In genomic region chr15:67557304-67557703, GRCm38 (mm10) we compare ENCODE assay signal across 24 mouse cellular contexts.
DNase-seq lines count a peak whose midpoint lies in the region; ATAC-seq and TF ChIP-seq lines count a peak whose summit lies in the region.
"Had no signal": no experiment of that assay in that cellular context is flagged by ENCODE, and none has a peak within 500 bp of the region (broad histone marks: within the 10 kb centered on the region; RNA-seq: fewer than 3 reads in every experiment).

No protein-coding gene starts in this region.

- H3K27me3 ChIP-seq in CH12.LX (replicated peaks): no peaks in the 10 kb centered on the region
- H3K27me3 ChIP-seq in MEL (ENCODE audit: control insufficient read depth in 1 of 2, insufficient read depth in 2 of 2, low read length in 2 of 2): no peaks in the 10 kb centered on the region; a peak in 2 of 4 replicates
- no peaks in the 10 kb centered on the region for H3K27me3 ChIP-seq in hindbrain, embryonic 14.5 days (ENCODE audit: control insufficient read depth, insufficient read depth, low read length)
- no peaks in the 10 kb centered on the region for H3K27me3 ChIP-seq in liver, postnatal 0 days (ENCODE audit: insufficient read depth, low read length)

- in situ Hi-C loops in CH12.LX (cut with MboI; ENCODE audit: low pct_ligation_motif_present, low pct_unique_long_range_greater_than_20kb, low sequenced_read_pairs) (no loop called here), ES-E14 (cut with MboI; ENCODE audit: low sequenced_read_pairs in 2 of 2, unreplicated experiment in 2 of 2) (no loop called here)

- peaks cover 0 to 14% of the 10 kb centered on the region in 2 experiments; a peak in 2 of 4 replicates for H3K4me1 ChIP-seq in CH12.LX (ENCODE audit: control insufficient read depth in 1 of 2, insufficient read depth in 2 of 2)
- H3K4me1 ChIP-seq in ES-E14 (ENCODE audit: control insufficient read depth in 2 of 2, insufficient read depth in 2 of 2, low read length in 2 of 2, poor library complexity in 1 of 2): no peaks in the 10 kb centered on the region
- H3K4me1 ChIP-seq in MEL (ENCODE audit: control insufficient read depth in 1 of 2, insufficient read depth in 2 of 2, low read length in 2 of 2): no peaks in the 10 kb centered on the region
- H3K4me1 ChIP-seq in embryonic fibroblast, embryonic 13.5 days (ENCODE audit: control insufficient read depth, insufficient read depth, low read length): no peaks in the 10 kb centered on the region
- no peaks in the 10 kb centered on the region for H3K4me1 ChIP-seq in hindbrain, embryonic 14.5 days (replicated peaks; ENCODE audit: control insufficient read depth, insufficient read depth, low read length)
- H3K4me1 ChIP-seq in liver, postnatal 0 days (ENCODE audit: insufficient read depth): no peaks in the 10 kb centered on the region

- no peak for TF ChIP-seq RAD21 in CH12.LX (IDR thresholded peaks at IDR 0.05; ENCODE audit: low read depth, low read length)
- no peak for TF ChIP-seq RAD21 in MEL (IDR thresholded peaks at IDR 0.05; ENCODE audit: low read depth, low read length)

- no peak for TF ChIP-seq EP300 in CH12.LX (IDR thresholded peaks at IDR 0.05; ENCODE audit: low read length)
- no peak for TF ChIP-seq EP300 in MEL (IDR thresholded peaks at IDR 0.05; ENCODE audit: low read depth in 1 of 2, low read length in 2 of 2)
- TF ChIP-seq EP300 in liver, postnatal 0 days (IDR thresholded peaks at IDR 0.05; ENCODE audit: low read depth): no peak

- no peak for DNase-seq in CH12.LX (ENCODE audit: extremely low read depth)
- DNase-seq in ES-E14 (ENCODE audit: low read depth, low spot score): no peak
- no peak for DNase-seq in MEL (ENCODE audit: low read depth, low spot score)
- DNase-seq in hindbrain, embryonic 14.5 days (ENCODE audit: low spot score): no peak
- DNase-seq in liver, postnatal 0 days: no peak
- no peak for DNase-seq in cerebellum, adult 18-20 months
- DNase-seq: adrenal gland, adult 2 months; adrenal gland, adult 8-10 months; adrenal gland, postnatal 10 days; adrenal gland, postnatal 14 days; adrenal gland, postnatal 25 days; adrenal gland, postnatal 36 days; B cell, adult 2 months; cerebellum, adult 11 months; cerebellum, adult 11-12 months; cerebellum, adult 2 months; cerebellum, adult 8-10 months; cerebellum, adult 9-10 months had no signal

- H3K9me3 ChIP-seq in CH12.LX (replicated peaks; ENCODE audit: low read length) (no peaks in the 10 kb centered on the region), ES-E14 (ENCODE audit: control insufficient read depth, insufficient read depth, low read depth, low read length) (no peaks in the 10 kb centered on the region), MEL (replicated peaks; ENCODE audit: insufficient read depth, low read length) (no peaks in the 10 kb centered on the region)
- no peaks in the 10 kb centered on the region for H3K9me3 ChIP-seq in hindbrain, embryonic 14.5 days (ENCODE audit: control insufficient read depth, low read length)
- H3K9me3 ChIP-seq in liver, postnatal 0 days (ENCODE audit: low read length): no peaks in the 10 kb centered on the region
- H3K9me3 ChIP-seq: G1E had no signal

- TF ChIP-seq CTCF in CH12.LX (conservative IDR thresholded peaks at IDR 0.05 in 1 of 2, IDR thresholded peaks at IDR 0.05 in 1 of 2; ENCODE audit: low read depth in 2 of 2, low read length in 2 of 2) (no peak), MEL (IDR thresholded peaks at IDR 0.05 in 2 of 3, conservative IDR thresholded peaks at IDR 0.05 in 1 of 3; ENCODE audit: control insufficient read depth in 1 of 3, insufficient read depth in 1 of 3, low read depth in 2 of 3, low read length in 3 of 3, poor library complexity in 1 of 3, severe bottlenecking in 1 of 3) (no peak)
- no peak for TF ChIP-seq CTCF in embryonic fibroblast, embryonic 13.5 days (IDR thresholded peaks at IDR 0.05; ENCODE audit: borderline replicate concordance, insufficient read depth, low read length)
- TF ChIP-seq CTCF in liver, postnatal 0 days (IDR thresholded peaks at IDR 0.05; ENCODE audit: low read depth): no peak

- H3K9ac ChIP-seq in CH12.LX (ENCODE audit: insufficient read depth, low read depth) (no peak overlapping the region), ES-E14 (ENCODE audit: insufficient read depth, low read depth, low read length, poor library complexity, severe bottlenecking) (no peak overlapping the region), MEL (ENCODE audit: control insufficient read depth, low read depth, low read length, poor library complexity, severe bottlenecking) (no peak overlapping the region)
- H3K9ac ChIP-seq in hindbrain, embryonic 14.5 days: no peak overlapping the region
- no peak overlapping the region for H3K9ac ChIP-seq in liver, postnatal 0 days (replicated peaks)

- dilution Hi-C loops in CH12.LX (cut with MboI; ENCODE audit: extremely low pct_ligation_motif_present, extremely low pct_unique_long_range_greater_than_20kb, low sequenced_read_pairs): no loop called here

- TF ChIP-seq POLR2A in CH12.LX (IDR thresholded peaks at IDR 0.05; ENCODE audit: low read depth, low read length) (no peak), MEL (IDR thresholded peaks at IDR 0.05; ENCODE audit: control insufficient read depth in 1 of 2, insufficient read depth in 1 of 2, low read depth in 1 of 2, low read length in 2 of 2, poor library complexity in 1 of 2) (no peak)
- TF ChIP-seq POLR2A in embryonic fibroblast, embryonic 13.5 days (IDR thresholded peaks at IDR 0.05; ENCODE audit: low read depth, low read length): no peak

- H3K36me3 ChIP-seq in CH12.LX (replicated peaks in 1 of 2; ENCODE audit: control insufficient read depth in 1 of 2, insufficient read depth in 1 of 2, low read length in 1 of 2) (no peaks in the 10 kb centered on the region), ES-E14 (ENCODE audit: control insufficient read depth, insufficient read depth, low read length, poor library complexity, severe bottlenecking) (no peaks in the 10 kb centered on the region), MEL (ENCODE audit: control insufficient read depth in 1 of 2, insufficient read depth in 2 of 2, low read length in 2 of 2) (no peaks in the 10 kb centered on the region)
- no peaks in the 10 kb centered on the region for H3K36me3 ChIP-seq in hindbrain, embryonic 14.5 days (replicated peaks; ENCODE audit: control insufficient read depth, insufficient read depth)
- no peaks in the 10 kb centered on the region for H3K36me3 ChIP-seq in liver, postnatal 0 days (replicated peaks; ENCODE audit: insufficient read depth, low read length)
- H3K36me3 ChIP-seq: G1E had no signal

- H3K79me2 ChIP-seq in CH12.LX (replicated peaks; ENCODE audit: control insufficient read depth, extremely low read depth, insufficient read depth, poor library complexity, severe bottlenecking) (no peaks in the 10 kb centered on the region), MEL (ENCODE audit: control insufficient read depth, insufficient read depth, low read length, poor library complexity) (no peaks in the 10 kb centered on the region)

- H3K27ac ChIP-seq in CH12.LX (ENCODE audit: insufficient read depth, low read depth) (no peak overlapping the region), ES-E14 (ENCODE audit: insufficient read depth, low read depth, low read length, poor library complexity, severe bottlenecking) (no peak overlapping the region), MEL (ENCODE audit: control insufficient read depth, low read depth, low read length) (no peak overlapping the region)
- 0 out of 2 replicates have a peak overlapping the region, but pooled peaks have one; percentile 5 for H3K27ac ChIP-seq in embryonic fibroblast, embryonic 13.5 days (ENCODE audit: insufficient read depth, low read length)
- H3K27ac ChIP-seq in hindbrain, embryonic 14.5 days: no peak overlapping the region
- H3K27ac ChIP-seq in liver, postnatal 0 days (ENCODE audit: low read depth): no peak overlapping the region

- no peak overlapping the region for H3K4me2 ChIP-seq in CH12.LX (ENCODE audit: insufficient read depth, low read depth, poor library complexity, severe bottlenecking)
- no peak overlapping the region for H3K4me2 ChIP-seq in hindbrain, embryonic 14.5 days (replicated peaks)
- no peak overlapping the region for H3K4me2 ChIP-seq in liver, postnatal 0 days (ENCODE audit: low read depth, low read length)

- WGBS in hindbrain, embryonic 14.5 days: 88% methylated on average over 1 of the region's 1 CpGs
- WGBS in liver, postnatal 0 days (ENCODE audit: insufficient replicate concordance): 90% methylated on average over 1 of the region's 1 CpGs

- no peak for ATAC-seq in frontal cortex, adult (ENCODE audit: low TSS enrichment)
- ATAC-seq in hindbrain, embryonic 14.5 days (ENCODE audit: low FRiP score): no peak
- ATAC-seq in liver, postnatal 0 days: no peak
- ATAC-seq: activated CD4-positive, CD25-positive, alpha-beta regulatory T cell, adult 4 months; CD4-positive, CD25-positive, alpha-beta regulatory T cell, adult 4 months; Patski had no signal

- H3K4me3 ChIP-seq in CH12.LX (replicated peaks in 1 of 3; ENCODE audit: low read depth in 2 of 3, low read length in 2 of 3, poor library complexity in 1 of 3): no peak overlapping the region
- H3K4me3 ChIP-seq in ES-E14 (ENCODE audit: insufficient read depth in 1 of 2, low read depth in 1 of 2, low read length in 2 of 2, poor library complexity in 1 of 2, severe bottlenecking in 1 of 2): no peak overlapping the region
- no peak overlapping the region for H3K4me3 ChIP-seq in MEL (ENCODE audit: control insufficient read depth in 1 of 2, insufficient read depth in 1 of 2, low read depth in 2 of 2, low read length in 2 of 2)
- no peak overlapping the region for H3K4me3 ChIP-seq in embryonic fibroblast, embryonic 13.5 days (ENCODE audit: insufficient read depth, low read length)
- H3K4me3 ChIP-seq in hindbrain, embryonic 14.5 days (replicated peaks; ENCODE audit: low read length): no peak overlapping the region
- H3K4me3 ChIP-seq in liver, postnatal 0 days (ENCODE audit: low read depth, low read length): no peak overlapping the region

TF ChIP-seq in CH12.LX, 34 proteins besides CTCF, POLR2A, EP300 and RAD21 (continues in another document):
- TF ChIP-seq MAFK (IDR thresholded peaks at IDR 0.05; ENCODE audit: insufficient replicate concordance, low read length) (peak; percentile 86), MAX (IDR thresholded peaks at IDR 0.05; ENCODE audit: low read length) (no peak), POLR2AphosphoS2 (IDR thresholded peaks at IDR 0.05; ENCODE audit: low read depth, low read length) (no peak), UBTF (IDR thresholded peaks at IDR 0.05; ENCODE audit: low read depth, low read length) (no peak)

TF ChIP-seq in ES-E14, 5 proteins besides CTCF, POLR2A, EP300 and RAD21:
- TF ChIP-seq MAFK (IDR thresholded peaks at IDR 0.05; ENCODE audit: insufficient read depth, low read depth, low read length) (peak; percentile 74; the same call in 1 of the 2 replicates), CHD2 (IDR thresholded peaks at IDR 0.05; ENCODE audit: low read depth, low read length) (no peak)

TF ChIP-seq in MEL, 35 proteins besides CTCF, POLR2A, EP300 and RAD21:
- TF ChIP-seq ZKSCAN1 (IDR thresholded peaks at IDR 0.05; ENCODE audit: low read depth, low read length): no peak
- TF ChIP-seq CHD2 (IDR thresholded peaks at IDR 0.05; ENCODE audit: low read length): no peak
- no peak for TF ChIP-seq BHLHE40 (IDR thresholded peaks at IDR 0.05; ENCODE audit: borderline replicate concordance, low read depth, low read length)
- TF ChIP-seq MAFK (IDR thresholded peaks at IDR 0.05; ENCODE audit: borderline replicate concordance, low read depth, low read length): peak; percentile 68

Comparison
In these comparisons a context has a peak if more than half of its experiments do, and no peak if none do; other contexts are left out.
1. Of the 35 proteins assayed by ChIP-seq in both MEL and CH12.LX: peak only in MEL: none; only in CH12.LX: none; in both: MAFK; in neither: 34.